Mouse (Mus musculus): ENCODE measurements around the gene Cblc.

DNA sequence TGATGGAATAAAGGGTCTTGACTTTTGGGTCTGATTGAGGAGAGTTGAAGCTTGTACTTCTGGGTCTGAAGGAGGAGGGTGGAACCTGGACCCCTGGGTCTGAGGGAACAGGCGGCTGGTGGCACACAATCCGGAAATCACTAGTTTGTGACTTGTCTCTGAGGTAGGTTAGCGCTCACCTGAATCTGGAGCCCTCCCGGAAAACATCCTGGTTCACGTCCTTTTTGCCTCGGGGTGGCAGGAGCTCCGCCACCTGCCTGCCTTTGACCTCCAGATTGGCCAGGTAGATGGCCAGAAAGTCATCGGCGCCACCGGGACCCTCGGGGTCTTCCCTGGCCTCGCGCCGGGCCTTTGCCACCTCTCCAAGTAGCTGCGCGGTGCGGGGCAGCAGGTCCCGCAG is 355 bp downstream of the Cblc start:
- TF ChIP-seq CTCF (IDR thresholded peaks at IDR 0.05; ENCODE audit: low read depth, low read length) (no peak), POLR2A (IDR thresholded peaks at IDR 0.05; ENCODE audit: insufficient read depth, low read length) (no peak), EP300 (IDR thresholded peaks at IDR 0.05; ENCODE audit: insufficient read depth, low read depth, low read length) (no peak)

Measured in ES-Bruce4 (cell line).